Comparison of ENCODE assay signal across 21 mouse cellular contexts in genomic region chr7:28355221-28355620, GRCm38 (mm10). TPM values are rescaled to one million over a fixed set of nuclear protein-coding genes. Genes with fewer than 3 reads are reported as not detected.
DNase-seq lines count a peak whose midpoint lies in the region; ATAC-seq and TF ChIP-seq lines count a peak whose summit lies in the region.
"Had no signal": no experiment of that assay in that cellular context is flagged by ENCODE, and none has a peak within 500 bp of the region (broad histone marks: within the 10 kb centered on the region; RNA-seq: fewer than 3 reads in every experiment).

No protein-coding gene starts in this region.

- no peak for ATAC-seq in granulocyte monocyte progenitor cell, adult 5-6 weeks (replicated peaks; ENCODE audit: poor library complexity, severe bottlenecking)
- ATAC-seq in neural tube, embryonic 15.5 days (ENCODE audit: low FRiP score) = no peak
- ATAC-seq: forebrain, embryonic 15.5 days; intestine, embryonic 15.5 days had no signal

- no peak overlapping the region for H3K4me2 ChIP-seq in CH12.LX (ENCODE audit: insufficient read depth, low read depth, poor library complexity, severe bottlenecking)
- H3K4me2 ChIP-seq in neural tube, embryonic 15.5 days = no peak overlapping the region
- H3K4me2 ChIP-seq: embryonic facial prominence, embryonic 12.5 days; forebrain, embryonic 15.5 days; hindbrain, embryonic 12.5 days; intestine, embryonic 15.5 days; kidney, embryonic 15.5 days; limb, embryonic 15.5 days; lung, embryonic 14.5 days; neural tube, embryonic 12.5 days had no signal

- peak in 1 of 2 experiments; percentile 47 for DNase-seq in spleen, adult 2 months (ENCODE audit: low read depth in 1 of 2, low spot score in 2 of 2)
- DNase-seq in spleen, postnatal 4 days (ENCODE audit: low spot score in 2 of 2) = no peak
- DNase-seq in CH12.LX (ENCODE audit: extremely low read depth) = no peak
- DNase-seq in thymus, adult 18-20 months = peak; percentile 42 to 61
- no peak for DNase-seq in adrenal gland, postnatal 14 days
- DNase-seq: cerebellum, postnatal 25 days; gastrocnemius, adult 2 months; heart, adult 18-20 months; lung, embryonic 14.5 days; lung, postnatal 4 days; right cerebral cortex, postnatal 25 days had no signal

- H3K4me1 ChIP-seq in spleen, adult 2 months (ENCODE audit: control insufficient read depth, insufficient read depth, insufficient read length) = peaks cover 4% of the 10 kb centered on the region; the same call in 1 of the 2 replicates
- peaks cover 8 to 28% of the 10 kb centered on the region in 2 experiments for H3K4me1 ChIP-seq in CH12.LX (ENCODE audit: control insufficient read depth in 1 of 2, insufficient read depth in 2 of 2)
- H3K4me1 ChIP-seq in neural tube, embryonic 15.5 days = peaks cover 21% of the 10 kb centered on the region

- TF ChIP-seq EP300 in CH12.LX (IDR thresholded peaks at IDR 0.05; ENCODE audit: low read length) = no peak

- peaks cover 17% of the 10 kb centered on the region for H3K79me2 ChIP-seq in CH12.LX (replicated peaks; ENCODE audit: control insufficient read depth, extremely low read depth, insufficient read depth, poor library complexity, severe bottlenecking)

- WGBS in spleen, adult 2 months = 58% methylated on average over 3 of the region's 3 CpGs
- WGBS in neural tube, embryonic 15.5 days = 95% methylated on average over 3 of the region's 3 CpGs

- no peak for TF ChIP-seq CTCF in spleen, adult 2 months (IDR thresholded peaks at IDR 0.05; ENCODE audit: extremely low read depth, insufficient read depth, insufficient read length, insufficient replicate concordance)
- no peak for TF ChIP-seq CTCF in CH12.LX (conservative IDR thresholded peaks at IDR 0.05 in 1 of 2, IDR thresholded peaks at IDR 0.05 in 1 of 2; ENCODE audit: low read depth in 2 of 2, low read length in 2 of 2)

- peak overlapping the region; percentile 45; the same call in 1 of the 2 replicates for H3K27ac ChIP-seq in spleen, adult 2 months (ENCODE audit: insufficient read depth, low read length)
- H3K27ac ChIP-seq in CH12.LX (ENCODE audit: insufficient read depth, low read depth) = no peak overlapping the region
- no peak overlapping the region for H3K27ac ChIP-seq in neural tube, embryonic 15.5 days (replicated peaks)
- H3K27ac ChIP-seq: embryonic facial prominence, embryonic 12.5 days; forebrain, embryonic 15.5 days; gastrocnemius, adult 2 months; hindbrain, embryonic 12.5 days; intestine, embryonic 15.5 days; kidney, embryonic 15.5 days; limb, embryonic 15.5 days; midbrain, embryonic 10.5 days; neural tube, embryonic 12.5 days had no signal

- no peak for TF ChIP-seq POLR2A in spleen, adult 2 months (IDR thresholded peaks at IDR 0.05; ENCODE audit: low read depth, low read length)
- peak; percentile 22; the same call in 1 of the 2 replicates for TF ChIP-seq POLR2A in CH12.LX (IDR thresholded peaks at IDR 0.05; ENCODE audit: low read depth, low read length)

- H3K9me3 ChIP-seq in CH12.LX (replicated peaks; ENCODE audit: low read length) = no peaks in the 10 kb centered on the region
- H3K9me3 ChIP-seq in neural tube, embryonic 15.5 days (replicated peaks) = no peaks in the 10 kb centered on the region
- H3K9me3 ChIP-seq: embryonic facial prominence, embryonic 12.5 days; forebrain, embryonic 15.5 days; hindbrain, embryonic 12.5 days; intestine, embryonic 15.5 days; kidney, embryonic 15.5 days; limb, embryonic 15.5 days; midbrain, embryonic 10.5 days; neural tube, embryonic 12.5 days had no signal

- no peak overlapping the region for H3K4me3 ChIP-seq in spleen, adult 2 months (ENCODE audit: extremely low read depth, insufficient read depth, insufficient read length)
- H3K4me3 ChIP-seq in CH12.LX (replicated peaks in 1 of 3; ENCODE audit: low read depth in 2 of 3, low read length in 2 of 3, poor library complexity in 1 of 3) = no peak overlapping the region
- H3K4me3 ChIP-seq in neural tube, embryonic 15.5 days (replicated peaks) = no peak overlapping the region
- H3K4me3 ChIP-seq: embryonic facial prominence, embryonic 12.5 days; forebrain, embryonic 15.5 days; gastrocnemius, adult 2 months; hindbrain, embryonic 12.5 days; intestine, embryonic 15.5 days; kidney, embryonic 15.5 days; limb, embryonic 15.5 days; midbrain, embryonic 10.5 days; neural tube, embryonic 12.5 days had no signal

- in situ Hi-C loops in CH12.LX (cut with MboI; ENCODE audit: low pct_ligation_motif_present, low pct_unique_long_range_greater_than_20kb, low sequenced_read_pairs) = no loop called here

- H3K27me3 ChIP-seq in spleen, adult 2 months (ENCODE audit: control insufficient read depth, insufficient read depth, low read length) = no peaks in the 10 kb centered on the region
- H3K27me3 ChIP-seq in CH12.LX (replicated peaks) = no peaks in the 10 kb centered on the region
- no peaks in the 10 kb centered on the region for H3K27me3 ChIP-seq in neural tube, embryonic 15.5 days (replicated peaks)
- H3K27me3 ChIP-seq: embryonic facial prominence, embryonic 12.5 days; forebrain, embryonic 15.5 days; hindbrain, embryonic 12.5 days; intestine, embryonic 15.5 days; kidney, embryonic 15.5 days; limb, embryonic 15.5 days; neural tube, embryonic 12.5 days had no signal

- no peak for TF ChIP-seq RAD21 in CH12.LX (IDR thresholded peaks at IDR 0.05; ENCODE audit: low read depth, low read length)

- dilution Hi-C loops in CH12.LX (cut with MboI; ENCODE audit: extremely low pct_ligation_motif_present, extremely low pct_unique_long_range_greater_than_20kb, low sequenced_read_pairs) = no loop called here

- peaks cover 23% of the 10 kb centered on the region for H3K36me3 ChIP-seq in spleen, adult 2 months (ENCODE audit: control insufficient read depth, insufficient read depth, low read length)
- H3K36me3 ChIP-seq in CH12.LX (replicated peaks in 1 of 2; ENCODE audit: control insufficient read depth in 1 of 2, insufficient read depth in 1 of 2, low read length in 1 of 2) = peaks cover 36 to 52% of the 10 kb centered on the region in 2 experiments
- peaks cover 39% of the 10 kb centered on the region for H3K36me3 ChIP-seq in neural tube, embryonic 15.5 days

- H3K9ac ChIP-seq in CH12.LX (ENCODE audit: insufficient read depth, low read depth) = no peak overlapping the region
- no peak overlapping the region for H3K9ac ChIP-seq in neural tube, embryonic 15.5 days (replicated peaks)
- H3K9ac ChIP-seq: embryonic facial prominence, embryonic 12.5 days; forebrain, embryonic 15.5 days; hindbrain, embryonic 12.5 days; intestine, embryonic 15.5 days; kidney, embryonic 15.5 days; limb, embryonic 15.5 days; lung, embryonic 14.5 days; neural tube, embryonic 12.5 days had no signal

TF ChIP-seq in CH12.LX, 34 proteins besides CTCF, POLR2A, EP300 and RAD21:
- TF ChIP-seq UBTF (IDR thresholded peaks at IDR 0.05; ENCODE audit: low read depth, low read length) (no peak), NRF1 (IDR thresholded peaks at IDR 0.05; ENCODE audit: low read depth, low read length) (no peak)

RNA-seq across cellular contexts. Expression of gene Rps16, which starts 4.8 kb away (rescaled TPM):
- polyA plus RNA-seq in spleen, adult 2 months (2012; rRNA removed) = 1,505 and 1,761 TPM in 2 replicates
- total RNA-seq in CH12.LX (2012; rRNA removed) (1,915 and 2,040 TPM in 2 replicates), CH12.LX (2014; rRNA removed) (42.7 and 66.7 TPM in 2 replicates)
- polyA plus RNA-seq in CH12.LX (2012; ENCODE audit: insufficient read length, low read depth) = 1,205 and 1,254 TPM in 2 replicates
- total RNA-seq in granulocyte monocyte progenitor cell, adult 5-6 weeks (2014; fragmentation: Nextera tagmentation) = 4,181 and 4,473 TPM in 2 replicates
- total RNA-seq in granulocyte monocyte progenitor cell, adult 5-6 weeks (2017) = 929 and 980 TPM in 2 replicates
- 467 and 619 TPM in 2 replicates for polyA plus RNA-seq in neural tube, embryonic 15.5 days (2015; fragmentation: Nextera tagmentation; extraction: Ambion mirVana)
- 937 and 1,132 TPM in 2 replicates for total RNA-seq in adrenal gland, postnatal 14 days (2021)

RNA-seq across cellular contexts. Expression of gene Supt5, which starts 16.7 kb away (rescaled TPM):
- 112 and 120 TPM in 2 replicates for polyA plus RNA-seq in spleen, adult 2 months (2012; rRNA removed)
- total RNA-seq in CH12.LX (2012; rRNA removed) = 67.3 and 76.2 TPM in 2 replicates
- total RNA-seq in CH12.LX (2014; rRNA removed) = 33.8 and 35.5 TPM in 2 replicates
- polyA plus RNA-seq in CH12.LX (2012; ENCODE audit: insufficient read length, low read depth) = 111 and 118 TPM in 2 replicates
- total RNA-seq in granulocyte monocyte progenitor cell, adult 5-6 weeks (2014; fragmentation: Nextera tagmentation) = 72.1 and 81.1 TPM in 2 replicates
- 61.2 and 64.1 TPM in 2 replicates for total RNA-seq in granulocyte monocyte progenitor cell, adult 5-6 weeks (2017)
- polyA plus RNA-seq in neural tube, embryonic 15.5 days (2015; fragmentation: Nextera tagmentation; extraction: Ambion mirVana) = 92.8 and 101 TPM in 2 replicates
- 122 and 127 TPM in 2 replicates for total RNA-seq in adrenal gland, postnatal 14 days (2021)

RNA-seq across cellular contexts. Expression of gene Plekhg2, which starts 17.2 kb away (rescaled TPM):
- 64.0 and 66.4 TPM in 2 replicates for polyA plus RNA-seq in spleen, adult 2 months (2012; rRNA removed)
- 3.3 and 4.7 TPM in 2 replicates for total RNA-seq in CH12.LX (2012; rRNA removed)
- total RNA-seq in CH12.LX (2014; rRNA removed) = 0.39 and 0.43 TPM in 2 replicates
- polyA plus RNA-seq in CH12.LX (2012; ENCODE audit: insufficient read length, low read depth) = 5.2 and 5.5 TPM in 2 replicates
- 4.1 and 6.1 TPM in 2 replicates for total RNA-seq in granulocyte monocyte progenitor cell, adult 5-6 weeks (2014; fragmentation: Nextera tagmentation)
- 0.88 and 1.1 TPM in 2 replicates for total RNA-seq in granulocyte monocyte progenitor cell, adult 5-6 weeks (2017)
- 21.4 and 26.5 TPM in 2 replicates for polyA plus RNA-seq in neural tube, embryonic 15.5 days (2015; fragmentation: Nextera tagmentation; extraction: Ambion mirVana)
- 27.9 and 32.6 TPM in 2 replicates for total RNA-seq in adrenal gland, postnatal 14 days (2021)

RNA-seq across cellular contexts. Expression of gene Zfp36, which starts 24.8 kb away (rescaled TPM):
- polyA plus RNA-seq in spleen, adult 2 months (2012; rRNA removed) = 106 and 138 TPM in 2 replicates
- 2.8 and 3.5 TPM in 2 replicates for total RNA-seq in CH12.LX (2012; rRNA removed)
- 1.1 and 1.9 TPM in 2 replicates for total RNA-seq in CH12.LX (2014; rRNA removed)
- 8.9 and 9.9 TPM in 2 replicates for polyA plus RNA-seq in CH12.LX (2012; ENCODE audit: insufficient read length, low read depth)
- 37.1 and 55.8 TPM in 2 replicates for total RNA-seq in granulocyte monocyte progenitor cell, adult 5-6 weeks (2014; fragmentation: Nextera tagmentation)
- total RNA-seq in granulocyte monocyte progenitor cell, adult 5-6 weeks (2017) = 30.8 and 41.3 TPM in 2 replicates
- polyA plus RNA-seq in neural tube, embryonic 15.5 days (2015; fragmentation: Nextera tagmentation; extraction: Ambion mirVana) = 4.2 and 7.5 TPM in 2 replicates
- 27.9 and 30.7 TPM in 2 replicates for total RNA-seq in adrenal gland, postnatal 14 days (2021)

RNA-seq across cellular contexts. Expression of gene Med29, which starts 37.3 kb away (rescaled TPM):
- polyA plus RNA-seq in spleen, adult 2 months (2012; rRNA removed) = 26.6 and 31.5 TPM in 2 replicates
- total RNA-seq in CH12.LX (2012; rRNA removed) (23.5 and 27.8 TPM in 2 replicates), CH12.LX (2014; rRNA removed) (19.4 and 19.8 TPM in 2 replicates)
- 25.4 and 26.9 TPM in 2 replicates for polyA plus RNA-seq in CH12.LX (2012; ENCODE audit: insufficient read length, low read depth)
- 19.2 and 25.5 TPM in 2 replicates for total RNA-seq in granulocyte monocyte progenitor cell, adult 5-6 weeks (2014; fragmentation: Nextera tagmentation)
- total RNA-seq in granulocyte monocyte progenitor cell, adult 5-6 weeks (2017) = 16.7 and 18.5 TPM in 2 replicates
- 48.4 and 50.0 TPM in 2 replicates for polyA plus RNA-seq in neural tube, embryonic 15.5 days (2015; fragmentation: Nextera tagmentation; extraction: Ambion mirVana)
- 29.6 and 30.5 TPM in 2 replicates for total RNA-seq in adrenal gland, postnatal 14 days (2021)

Comparison
In these comparisons a context has a peak if more than half of its experiments do, and no peak if none do; other contexts are left out.
1. DNase-seq: peak in thymus, adult 18-20 months (2 of 2); none in spleen, postnatal 4 days (0 of 2), CH12.LX (single experiment) and adrenal gland, postnatal 14 days (single experiment).